Mouse (Mus musculus) retina, embryonic 14.5 days (tissue): ENCODE measurements around the gene Alad.
A peak's percentile ranks its signal among the peaks of the same experiment; 100 is the strongest.

Experiments used
- DNase-seq: peaks from one replicate; pipeline ENCODE4 v3.0.0-alpha.2; 2015; ENCODE audit warnings: low spot score

The Alad gene

GRCm38 (mm10) chr4:62486162-62486696, 33.5 kb downstream of the Alad start:
- no peak for DNase-seq

DNA sequence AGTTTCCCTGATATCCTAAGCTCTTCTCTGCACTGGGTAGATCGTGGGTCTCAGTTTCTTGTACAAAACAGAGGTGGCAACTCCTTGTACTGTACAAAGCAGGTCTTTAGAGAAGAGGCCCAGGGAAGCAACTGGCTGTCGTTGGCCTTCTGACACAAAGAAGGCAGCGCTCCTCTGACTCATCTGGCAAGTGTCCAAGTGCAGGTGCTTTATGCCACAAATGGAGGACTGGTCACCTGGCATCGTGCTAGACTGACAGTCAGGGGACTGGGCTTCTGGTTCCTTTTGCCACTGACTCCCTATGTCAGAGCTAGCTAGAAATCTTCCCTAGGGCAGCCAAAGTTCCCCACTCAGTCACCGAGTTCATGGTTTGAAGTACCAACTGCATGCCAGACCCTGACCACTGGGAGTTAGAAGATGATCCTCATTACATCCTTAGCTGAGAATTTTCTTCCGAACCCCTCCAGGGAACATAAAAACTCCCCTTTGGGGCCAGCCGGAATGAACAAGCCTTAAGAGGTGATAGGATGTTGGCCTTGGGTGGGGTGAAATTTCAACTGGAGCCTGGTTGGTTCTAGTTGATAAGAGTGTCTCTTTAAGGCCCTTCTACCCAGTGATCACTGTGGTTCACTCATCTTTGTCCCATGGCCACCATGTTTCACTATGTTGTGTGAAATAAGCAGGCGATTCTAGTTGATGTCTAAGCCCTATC, 34.1 kb downstream of the Alad start:
- DNase-seq = no peak

- DNase-seq = no peak
Observed at GRCm38 (mm10) chr4:62484928-62485327, 34.8 kb downstream of the Alad start.

GRCm38 (mm10) chr4:62480709-62481605, 38.8 kb downstream of the Alad start:
- no peak for DNase-seq

- peak; percentile 37 for DNase-seq
Observed at GRCm38 (mm10) chr4:62479937-62480708, 39.6 kb downstream of the Alad start, which contains the start of gene Bspry. Gene Bspry (plus strand): TSS chr4:62480053.

DNA sequence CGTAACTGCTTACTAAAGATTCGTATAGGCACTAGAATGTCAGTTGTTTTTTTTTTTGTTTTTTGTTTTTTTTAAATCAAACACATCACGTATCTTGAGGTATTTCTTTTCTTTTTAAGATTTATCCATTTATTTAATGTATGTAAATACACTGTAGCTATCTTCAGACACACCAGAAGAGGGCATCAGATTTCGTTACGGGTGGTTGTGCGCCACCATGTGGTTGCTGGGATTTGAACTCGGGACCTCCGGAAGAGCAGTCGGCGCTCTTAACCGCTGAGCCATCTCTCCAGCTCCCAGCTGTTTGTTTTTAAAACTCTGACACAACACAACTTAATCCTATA, 40.2 kb downstream of the Alad start:
- peak; percentile 37 for DNase-seq

DNA sequence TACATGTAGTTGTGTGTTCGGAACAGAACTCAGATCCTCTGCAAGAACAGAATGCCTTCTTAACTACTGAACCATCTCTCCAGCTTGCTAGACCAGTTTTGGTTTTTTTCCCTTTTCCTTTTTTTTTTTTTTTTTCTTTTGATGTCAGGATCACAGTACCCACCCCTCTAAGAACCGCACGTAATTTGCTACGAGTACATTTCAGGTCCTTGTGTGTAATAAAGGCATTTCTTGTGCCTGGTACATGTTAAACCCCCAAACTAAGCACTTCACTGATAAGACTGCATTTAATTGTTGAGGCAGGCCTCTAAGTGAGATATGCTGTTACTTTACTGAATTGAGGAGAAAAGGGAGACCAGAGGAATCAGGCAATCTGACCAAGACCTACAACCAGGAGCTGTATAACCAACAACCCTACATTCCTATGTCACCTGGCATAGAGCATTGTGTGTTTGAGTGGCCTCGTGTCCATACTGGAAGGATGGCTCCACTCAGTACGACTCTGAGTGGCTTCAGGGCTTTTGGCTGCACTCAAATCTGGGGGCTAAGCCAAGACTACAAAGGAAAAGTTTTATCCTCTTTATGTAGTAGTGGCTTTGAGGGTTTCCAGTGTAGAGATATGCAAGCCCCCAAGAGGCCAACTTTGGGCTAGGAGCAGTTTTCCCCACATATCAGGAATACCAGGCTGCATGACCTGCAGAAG, 42.0 kb downstream of the Alad start:
- DNase-seq = no peak

GRCm38 (mm10) chr4:62475793-62476192, 43.9 kb downstream of the Alad start:
- DNase-seq = no peak

GRCm38 (mm10) chr4:62475131-62475530, 44.6 kb downstream of the Alad start:
- DNase-seq = no peak

DNA sequence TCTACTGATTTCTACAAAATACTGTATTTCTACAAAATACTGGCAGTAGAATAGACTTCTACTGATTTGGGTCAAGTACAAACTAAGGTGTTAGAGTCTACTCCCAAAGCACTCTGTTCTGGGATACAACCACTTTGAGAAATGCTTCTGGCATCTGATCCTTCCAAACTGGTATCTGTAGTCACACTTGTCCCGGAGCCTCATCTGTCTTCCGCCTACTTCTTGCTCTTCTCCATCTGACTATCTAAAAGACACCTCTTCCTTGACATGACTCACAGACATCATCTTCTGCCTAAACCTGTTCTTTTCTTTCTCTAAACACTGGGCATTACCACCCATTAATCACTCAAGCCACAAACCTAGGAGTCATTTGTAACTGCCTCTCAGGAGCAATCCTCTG, 47.6 kb downstream of the Alad start:
- DNase-seq = no peak

DNA sequence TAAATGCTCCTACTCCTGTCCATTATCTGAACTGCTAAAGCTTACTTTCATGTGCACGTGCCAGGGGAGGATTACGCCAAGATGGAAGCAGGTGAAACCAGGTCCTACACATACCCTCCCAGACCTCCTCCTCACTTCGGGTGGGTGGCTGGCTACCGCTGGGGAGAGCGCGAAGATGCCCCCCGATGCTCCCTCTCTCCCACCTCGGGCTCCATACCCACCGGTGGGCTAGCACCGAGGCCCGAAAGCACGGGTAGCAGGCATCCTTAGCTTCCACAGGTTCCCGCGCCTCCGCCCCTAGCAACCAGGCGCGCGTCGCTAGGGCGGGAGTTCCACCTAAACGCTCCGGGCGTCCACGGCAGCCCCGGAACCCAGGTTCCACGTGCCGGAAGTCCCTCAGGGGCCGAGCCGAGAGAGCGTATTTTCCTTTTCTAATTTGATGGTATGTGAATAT, 49.1 kb downstream of the Alad start, which contains the start of gene Wdr31:
Wdr31 (minus strand) TSS at position 299 of the 454 bp plus-strand sequence.
- DNase-seq = peak; percentile 86

- no peak for DNase-seq
Observed at GRCm38 (mm10) chr4:62468158-62468557, 51.6 kb downstream of the Alad start.

GRCm38 (mm10) chr4:62463124-62463523, 56.6 kb downstream of the Alad start:
- no peak for DNase-seq

- no peak for DNase-seq
Observed at GRCm38 (mm10) chr4:62460348-62460747, 59.4 kb downstream of the Alad start.
